Mouse (Mus musculus): ENCODE data around the gene Ect2. TPM values are rescaled to one million over a fixed set of nuclear protein-coding genes. Genes with fewer than 3 reads are reported as not detected.

The Ect2 gene
- polyA plus RNA-seq, 1 experiment from 2014 or later: 55.9 TPM

DNA sequence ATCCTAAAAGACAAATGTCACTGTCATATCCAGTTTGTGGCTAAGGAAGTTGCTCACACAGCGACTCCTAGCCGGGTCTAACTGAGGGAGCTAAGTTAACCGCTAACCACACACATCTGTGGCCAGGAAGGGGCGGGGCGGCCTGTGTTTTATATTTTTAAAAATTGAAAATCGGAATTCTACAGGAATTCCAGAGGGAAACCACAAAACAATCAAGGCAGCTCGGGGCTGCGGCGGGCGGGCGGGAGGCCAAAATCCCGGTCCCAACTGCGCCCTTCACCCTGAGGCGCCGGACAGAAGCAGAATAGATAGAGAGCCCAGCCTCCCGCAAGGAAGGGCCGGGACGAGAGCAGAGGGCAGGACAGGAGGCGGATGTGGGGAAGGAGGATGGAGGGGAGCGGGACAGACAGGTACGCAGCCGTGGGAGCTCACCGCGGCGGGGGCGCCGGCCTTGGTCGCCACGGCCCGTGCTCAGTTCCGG, 447 bp downstream of the Ect2 start:
- Histone ChIP-seq H3K9me3 (replicated peaks; ENCODE audit: control insufficient read depth, low read length) (no peaks in the 10 kb centered on the region), H3K36me3 (ENCODE audit: control insufficient read depth, insufficient read depth, low read length) (peaks cover 7% of the 10 kb centered on the region), H3K4me3 (ENCODE audit: low read depth, low read length) (peak overlapping the region; percentile 87), H3K9ac (ENCODE audit: low read depth, low read length) (peak overlapping the region; percentile 83), H3K27ac (ENCODE audit: low read depth, low read length) (peak overlapping the region; percentile 84), H3K27me3 (ENCODE audit: control insufficient read depth, insufficient read depth, low read length) (no peaks in the 10 kb centered on the region), H3K4me1 (ENCODE audit: control insufficient read depth, insufficient read depth, low read length) (peaks cover 20% of the 10 kb centered on the region), H3K4me2 (peak overlapping the region; percentile 69)
- peak; percentile 35 for ATAC-seq (replicated peaks; ENCODE audit: insufficient number of reproducible peaks, low FRiP score, low TSS enrichment)
- under 1% methylated on average over 31 of the region's 31 CpGs for WGBS (ENCODE audit: insufficient replicate concordance)

DNA sequence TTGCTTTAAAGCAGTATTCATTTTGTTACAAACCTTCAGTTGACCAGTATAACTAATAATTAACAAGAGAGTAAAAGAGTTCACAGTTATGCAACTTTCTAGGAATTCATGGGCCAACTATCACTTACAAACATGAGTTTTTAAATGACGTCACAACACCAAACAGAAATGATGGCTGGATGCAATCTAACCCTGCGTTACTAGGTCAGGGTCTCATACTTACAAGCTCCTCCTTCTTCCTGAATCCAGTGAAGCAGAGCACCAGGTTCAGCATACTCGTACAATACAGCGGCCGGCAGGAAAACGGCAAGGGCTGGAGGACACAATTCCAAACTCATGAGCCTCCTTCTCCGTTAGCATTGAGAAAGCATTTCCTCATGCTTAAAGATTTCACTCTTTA, 7.9 kb downstream of the Ect2 start:
- no peak for ATAC-seq (replicated peaks; ENCODE audit: insufficient number of reproducible peaks, low FRiP score, low TSS enrichment)
- H3K27me3 ChIP-seq (ENCODE audit: control insufficient read depth, insufficient read depth, low read length): no peaks in the 10 kb centered on the region
- no peak overlapping the region for H3K27ac ChIP-seq (ENCODE audit: low read depth, low read length)
- H3K9me3 ChIP-seq (replicated peaks; ENCODE audit: control insufficient read depth, low read length): no peaks in the 10 kb centered on the region
- H3K4me3 ChIP-seq (ENCODE audit: low read depth, low read length): no peak overlapping the region
- no peak overlapping the region for H3K4me2 ChIP-seq
- WGBS (ENCODE audit: insufficient replicate concordance): 95% methylated on average over 7 of the region's 7 CpGs
- H3K36me3 ChIP-seq (ENCODE audit: control insufficient read depth, insufficient read depth, low read length): peaks cover 12% of the 10 kb centered on the region
- H3K4me1 ChIP-seq (ENCODE audit: control insufficient read depth, insufficient read depth, low read length): no peaks in the 10 kb centered on the region
- H3K9ac ChIP-seq (ENCODE audit: low read depth, low read length): no peak overlapping the region

DNA sequence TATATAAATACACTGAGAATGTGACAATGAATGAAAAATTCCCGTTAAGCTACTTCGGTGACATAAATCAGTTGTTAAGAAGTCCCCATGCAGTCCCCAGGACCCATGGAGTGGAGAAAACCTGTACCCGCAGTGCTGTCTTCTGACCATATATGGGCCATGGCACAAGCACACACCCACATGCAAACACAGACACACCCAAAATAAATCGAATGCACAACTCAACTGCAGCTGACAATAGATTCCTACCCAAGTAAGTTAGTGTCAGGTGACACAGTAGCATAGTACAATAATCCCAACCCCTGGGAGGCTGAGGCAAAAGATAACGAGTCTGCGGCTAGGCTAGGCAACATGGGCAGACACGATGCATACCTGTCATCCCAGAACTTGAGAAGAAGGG, 10.1 kb downstream of the Ect2 start:
- no peak overlapping the region for H3K4me3 ChIP-seq (ENCODE audit: low read depth, low read length)
- H3K9me3 ChIP-seq (replicated peaks; ENCODE audit: control insufficient read depth, low read length): no peaks in the 10 kb centered on the region
- no peak overlapping the region for H3K9ac ChIP-seq (ENCODE audit: low read depth, low read length)
- no peak for ATAC-seq (replicated peaks; ENCODE audit: insufficient number of reproducible peaks, low FRiP score, low TSS enrichment)
- no peaks in the 10 kb centered on the region for H3K4me1 ChIP-seq (ENCODE audit: control insufficient read depth, insufficient read depth, low read length)
- no peak overlapping the region for H3K27ac ChIP-seq (ENCODE audit: low read depth, low read length)
- H3K36me3 ChIP-seq (ENCODE audit: control insufficient read depth, insufficient read depth, low read length): peaks cover 12% of the 10 kb centered on the region
- H3K4me2 ChIP-seq: no peak overlapping the region
- H3K27me3 ChIP-seq (ENCODE audit: control insufficient read depth, insufficient read depth, low read length): no peaks in the 10 kb centered on the region
- 87% methylated on average over 7 of the region's 7 CpGs for WGBS (ENCODE audit: insufficient replicate concordance)

DNA sequence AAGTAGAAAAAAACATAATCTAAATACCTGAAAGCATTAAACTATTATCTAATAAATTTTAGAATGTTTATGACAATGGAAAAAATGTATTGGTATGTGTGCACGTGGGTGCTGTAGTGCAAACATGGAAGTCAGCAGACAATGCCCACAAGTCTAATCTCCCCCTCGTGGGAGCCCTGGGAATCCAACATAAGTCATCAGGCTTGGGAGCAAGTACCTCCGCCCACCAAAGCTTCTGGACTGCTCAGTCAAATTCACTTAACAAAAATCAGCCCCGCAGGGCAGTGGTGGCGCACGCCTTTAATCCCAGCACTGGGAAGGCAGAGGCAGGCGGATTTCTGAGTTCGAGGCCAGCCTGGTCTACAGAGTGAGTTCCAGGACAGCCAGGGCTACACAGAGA, 13.6 kb downstream of the Ect2 start:
- H3K36me3 ChIP-seq (ENCODE audit: control insufficient read depth, insufficient read depth, low read length): peaks cover 36% of the 10 kb centered on the region
- H3K9ac ChIP-seq (ENCODE audit: low read depth, low read length): no peak overlapping the region
- no peaks in the 10 kb centered on the region for H3K27me3 ChIP-seq (ENCODE audit: control insufficient read depth, insufficient read depth, low read length)
- no peaks in the 10 kb centered on the region for H3K9me3 ChIP-seq (replicated peaks; ENCODE audit: control insufficient read depth, low read length)
- no peak overlapping the region for H3K4me3 ChIP-seq (ENCODE audit: low read depth, low read length)
- H3K4me1 ChIP-seq (ENCODE audit: control insufficient read depth, insufficient read depth, low read length): no peaks in the 10 kb centered on the region
- no peak for ATAC-seq (replicated peaks; ENCODE audit: insufficient number of reproducible peaks, low FRiP score, low TSS enrichment)
- H3K4me2 ChIP-seq: no peak overlapping the region
- no peak overlapping the region for H3K27ac ChIP-seq (ENCODE audit: low read depth, low read length)
- 87% methylated on average over 8 of the region's 8 CpGs for WGBS (ENCODE audit: insufficient replicate concordance)

DNA sequence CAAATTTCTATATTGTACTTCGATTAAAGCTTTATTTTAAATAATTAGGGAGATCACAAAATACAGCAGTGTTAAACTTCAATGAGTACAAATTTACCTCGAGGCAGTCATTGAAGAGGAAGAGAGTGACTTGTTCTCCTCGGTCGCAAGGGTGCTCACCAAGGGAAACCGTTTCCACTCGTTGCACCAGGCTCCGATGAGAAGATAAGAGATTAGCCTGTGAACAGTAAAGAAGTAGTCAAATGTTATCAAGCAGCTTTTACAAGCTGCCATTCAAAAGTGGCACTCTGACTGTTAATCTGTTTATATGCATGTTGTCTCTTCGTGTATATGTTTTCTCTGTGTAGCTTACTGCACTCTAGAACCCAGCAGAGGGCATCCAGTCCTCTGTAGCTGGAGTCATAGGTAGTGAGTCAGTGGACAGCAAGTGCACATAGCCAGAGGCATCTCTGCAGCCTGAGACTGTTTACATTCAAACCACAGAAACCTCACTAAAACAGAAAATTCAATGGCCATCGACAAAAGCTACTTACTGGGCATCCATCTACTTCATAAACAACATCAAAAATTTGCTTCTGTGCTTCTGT, 31.7 kb downstream of the Ect2 start:
- Histone ChIP-seq H3K4me2 (no peak overlapping the region), H3K27me3 (ENCODE audit: control insufficient read depth, insufficient read depth, low read length) (no peaks in the 10 kb centered on the region), H3K36me3 (ENCODE audit: control insufficient read depth, insufficient read depth, low read length) (peaks cover 30% of the 10 kb centered on the region), H3K9ac (ENCODE audit: low read depth, low read length) (no peak overlapping the region), H3K4me3 (ENCODE audit: low read depth, low read length) (no peak overlapping the region), H3K27ac (ENCODE audit: low read depth, low read length) (no peak overlapping the region), H3K9me3 (replicated peaks; ENCODE audit: control insufficient read depth, low read length) (no peaks in the 10 kb centered on the region), H3K4me1 (ENCODE audit: control insufficient read depth, insufficient read depth, low read length) (no peaks in the 10 kb centered on the region)
- no peak for ATAC-seq (replicated peaks; ENCODE audit: insufficient number of reproducible peaks, low FRiP score, low TSS enrichment)
- 79% methylated on average over 9 of the region's 9 CpGs for WGBS (ENCODE audit: insufficient replicate concordance)

DNA sequence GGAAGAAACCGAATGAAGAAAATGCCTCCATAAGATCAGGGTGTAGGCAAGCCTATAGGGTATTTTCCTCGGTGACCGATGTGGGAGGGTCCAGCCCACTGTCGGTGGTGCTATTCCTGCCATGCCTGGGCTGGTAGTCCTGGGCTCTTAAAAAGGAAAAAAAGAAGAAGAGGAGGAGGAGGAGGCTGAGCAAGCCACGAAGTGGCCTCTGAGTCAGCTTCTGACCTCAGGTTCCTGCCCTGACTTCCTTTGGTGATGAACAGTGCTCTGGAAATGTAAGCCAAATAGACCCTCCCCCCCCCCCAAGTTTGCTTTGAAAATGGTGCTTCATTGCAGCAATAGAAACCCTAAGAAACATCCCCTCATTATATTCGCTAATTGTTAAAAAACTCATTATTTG, 32.7 kb downstream of the Ect2 start:
- 84% methylated on average over 6 of the region's 6 CpGs for WGBS (ENCODE audit: insufficient replicate concordance)
- H3K9ac ChIP-seq (ENCODE audit: low read depth, low read length): no peak overlapping the region
- peaks cover 32% of the 10 kb centered on the region for H3K36me3 ChIP-seq (ENCODE audit: control insufficient read depth, insufficient read depth, low read length)

DNA sequence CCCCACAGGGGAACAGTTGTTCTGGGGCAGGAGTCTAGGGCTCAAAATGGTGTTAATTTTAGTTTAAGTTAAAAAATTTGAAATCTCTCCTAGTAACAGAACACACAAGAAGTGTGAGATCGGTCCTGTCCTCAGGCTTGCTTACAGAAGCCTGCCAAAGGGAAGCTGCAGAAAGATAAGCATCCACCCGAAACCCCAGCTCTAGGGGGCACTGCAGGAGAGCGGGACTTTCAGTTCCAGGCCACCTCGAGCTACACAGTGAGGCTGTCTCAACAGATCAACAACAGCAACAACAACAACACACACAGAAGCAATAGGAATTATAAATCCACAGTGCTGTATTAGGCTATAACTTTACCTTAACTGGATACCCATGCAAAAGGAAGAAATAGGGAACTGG, 35.5 kb downstream of the Ect2 start:
- WGBS (ENCODE audit: insufficient replicate concordance): 86% methylated on average over 4 of the region's 4 CpGs
- no peak for ATAC-seq (replicated peaks; ENCODE audit: insufficient number of reproducible peaks, low FRiP score, low TSS enrichment)
- Histone ChIP-seq H3K36me3 (ENCODE audit: control insufficient read depth, insufficient read depth, low read length) (peaks cover 37% of the 10 kb centered on the region), H3K4me1 (ENCODE audit: control insufficient read depth, insufficient read depth, low read length) (no peaks in the 10 kb centered on the region), H3K27ac (ENCODE audit: low read depth, low read length) (no peak overlapping the region), H3K4me2 (no peak overlapping the region), H3K9me3 (replicated peaks; ENCODE audit: control insufficient read depth, low read length) (no peaks in the 10 kb centered on the region), H3K27me3 (ENCODE audit: control insufficient read depth, insufficient read depth, low read length) (no peaks in the 10 kb centered on the region), H3K4me3 (ENCODE audit: low read depth, low read length) (no peak overlapping the region), H3K9ac (ENCODE audit: low read depth, low read length) (no peak overlapping the region)

More for the DNA sequence above, 32.7 kb downstream of the Ect2 start:
- no peaks in the 10 kb centered on the region for H3K4me1 ChIP-seq (ENCODE audit: control insufficient read depth, insufficient read depth, low read length)
- no peaks in the 10 kb centered on the region for H3K27me3 ChIP-seq (ENCODE audit: control insufficient read depth, insufficient read depth, low read length)
- H3K27ac ChIP-seq (ENCODE audit: low read depth, low read length): no peak overlapping the region
- H3K9me3 ChIP-seq (replicated peaks; ENCODE audit: control insufficient read depth, low read length): no peaks in the 10 kb centered on the region
- no peak overlapping the region for H3K4me3 ChIP-seq (ENCODE audit: low read depth, low read length)
- ATAC-seq (replicated peaks; ENCODE audit: insufficient number of reproducible peaks, low FRiP score, low TSS enrichment): no peak
- no peak overlapping the region for H3K4me2 ChIP-seq

DNA sequence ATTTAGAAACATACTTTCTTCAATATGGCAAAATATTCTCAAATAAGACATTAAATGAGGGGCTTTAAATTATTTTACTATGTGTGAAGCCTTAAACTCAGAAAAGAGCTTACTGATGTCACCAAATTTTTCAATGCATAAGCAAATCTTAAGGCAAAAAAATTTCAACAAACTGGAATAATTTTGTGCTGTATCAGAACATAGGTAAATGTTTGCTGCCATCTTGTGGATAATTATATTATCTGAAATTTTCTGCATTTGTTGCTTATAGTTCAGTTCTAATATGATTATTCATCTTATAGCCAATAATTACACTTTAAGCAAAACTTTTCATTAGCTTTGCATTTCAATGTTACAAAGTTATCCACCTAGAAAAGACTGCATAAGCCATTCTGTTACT, 42.8 kb downstream of the Ect2 start:
- Histone ChIP-seq H3K27me3 (ENCODE audit: control insufficient read depth, insufficient read depth, low read length) (no peaks in the 10 kb centered on the region), H3K4me3 (ENCODE audit: low read depth, low read length) (no peak overlapping the region), H3K27ac (ENCODE audit: low read depth, low read length) (no peak overlapping the region), H3K4me1 (ENCODE audit: control insufficient read depth, insufficient read depth, low read length) (no peaks in the 10 kb centered on the region), H3K4me2 (no peak overlapping the region), H3K36me3 (ENCODE audit: control insufficient read depth, insufficient read depth, low read length) (peaks cover 14% of the 10 kb centered on the region), H3K9me3 (replicated peaks; ENCODE audit: control insufficient read depth, low read length) (no peaks in the 10 kb centered on the region), H3K9ac (ENCODE audit: low read depth, low read length) (no peak overlapping the region)
- ATAC-seq (replicated peaks; ENCODE audit: insufficient number of reproducible peaks, low FRiP score, low TSS enrichment): no peak

DNA sequence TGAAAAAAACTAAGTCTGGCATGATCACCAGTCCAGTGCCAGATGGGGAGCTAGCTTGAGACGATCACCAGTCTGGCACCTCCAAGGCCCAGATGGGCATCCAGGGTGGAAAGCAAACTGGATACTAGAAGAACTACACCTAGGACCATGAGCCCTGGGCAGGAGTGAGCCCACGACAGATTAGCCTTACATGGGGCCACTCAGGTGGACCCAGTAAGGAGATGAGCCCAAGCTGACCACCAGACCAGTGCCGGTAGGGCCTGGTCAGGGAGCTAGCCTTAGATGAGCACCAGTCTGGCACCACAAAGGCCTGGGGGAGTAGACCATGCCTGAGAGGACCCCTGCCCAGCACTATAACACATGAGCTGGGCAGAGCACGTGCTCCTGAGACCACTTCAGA, 44.6 kb downstream of the Ect2 start:
- Histone ChIP-seq H3K9ac (ENCODE audit: low read depth, low read length) (no peak overlapping the region), H3K36me3 (ENCODE audit: control insufficient read depth, insufficient read depth, low read length) (peaks cover 11% of the 10 kb centered on the region; the same call in 1 of the 2 replicates), H3K9me3 (replicated peaks; ENCODE audit: control insufficient read depth, low read length) (no peaks in the 10 kb centered on the region), H3K4me2 (no peak overlapping the region), H3K4me3 (ENCODE audit: low read depth, low read length) (no peak overlapping the region), H3K27me3 (ENCODE audit: control insufficient read depth, insufficient read depth, low read length) (no peaks in the 10 kb centered on the region), H3K4me1 (ENCODE audit: control insufficient read depth, insufficient read depth, low read length) (no peaks in the 10 kb centered on the region), H3K27ac (ENCODE audit: low read depth, low read length) (no peak overlapping the region)
- 86% methylated on average over 4 of the region's 4 CpGs for WGBS (ENCODE audit: insufficient replicate concordance)
- no peak for ATAC-seq (replicated peaks; ENCODE audit: insufficient number of reproducible peaks, low FRiP score, low TSS enrichment)

Data from heart, embryonic 11.5 days (tissue).